Mouse (Mus musculus): ENCODE data around the gene P3h3.

DNA sequence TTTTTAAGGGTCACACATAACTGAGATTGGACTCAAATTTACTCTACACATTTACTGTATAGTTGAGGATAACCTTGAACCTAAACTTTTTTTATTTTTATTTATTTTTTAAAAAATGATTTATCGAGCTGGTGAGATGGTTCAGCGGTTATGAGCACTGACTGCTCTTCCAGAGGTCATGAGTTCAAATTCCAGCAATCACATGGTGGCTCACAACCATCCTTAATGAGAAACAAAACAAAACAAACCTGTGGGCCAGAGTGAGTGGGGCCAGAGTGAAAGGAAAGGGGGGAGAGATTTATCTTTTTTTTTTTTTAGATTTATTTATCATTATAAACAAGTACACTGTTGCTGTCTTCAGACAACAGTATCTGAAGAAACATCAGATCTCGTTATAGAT, 65.6 kb downstream of the P3h3 start:
- TF ChIP-seq GATA1 (IDR thresholded peaks at IDR 0.05; ENCODE audit: low read length) (no peak), TAL1 (IDR thresholded peaks at IDR 0.05; ENCODE audit: low read length) (no peak)
